Mouse (Mus musculus): ENCODE measurements around the gene Pkig.
"Not testable (repeated sequence)": the region's sequence is repeated elsewhere in the genome, so short reads cannot be mapped to it uniquely, and the experiment has no call there.

Pkig gene

GRCm38 (mm10) chr2:163642685-163643575 is 15.3 kb upstream of the Pkig start:
- in situ Hi-C loops (cut with MboI, MseI): loop anchor here in 1 of 2 experiments (5.0 kb wide), 1 partner anchor 41 kb away; the partner anchor contains the start of gene Ttpal

DNA sequence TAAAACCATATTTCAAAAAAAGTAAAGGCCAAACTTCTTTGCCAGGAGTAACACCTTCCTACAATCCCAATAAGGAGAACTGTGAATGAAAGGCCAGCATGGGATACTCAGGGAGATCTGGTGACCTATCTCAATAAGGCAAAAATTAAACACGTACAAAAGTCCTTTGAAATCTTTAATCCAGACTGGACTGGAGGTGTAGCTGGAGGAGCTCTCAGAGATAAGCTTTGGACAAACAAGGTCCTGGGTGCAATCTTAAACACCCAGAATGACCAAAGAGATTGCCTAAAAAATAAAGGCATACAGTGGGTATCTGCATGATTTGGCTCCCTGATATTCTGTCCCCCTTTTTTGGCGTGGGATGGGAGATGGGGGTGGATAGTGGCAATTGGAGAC is 14.6 kb upstream of the Pkig start:
- in situ Hi-C loops (cut with MboI, MseI): loop anchor here in 1 of 2 experiments (5.0 kb wide), 1 partner anchor 41 kb away; the partner anchor contains the start of gene Ttpal

DNA sequence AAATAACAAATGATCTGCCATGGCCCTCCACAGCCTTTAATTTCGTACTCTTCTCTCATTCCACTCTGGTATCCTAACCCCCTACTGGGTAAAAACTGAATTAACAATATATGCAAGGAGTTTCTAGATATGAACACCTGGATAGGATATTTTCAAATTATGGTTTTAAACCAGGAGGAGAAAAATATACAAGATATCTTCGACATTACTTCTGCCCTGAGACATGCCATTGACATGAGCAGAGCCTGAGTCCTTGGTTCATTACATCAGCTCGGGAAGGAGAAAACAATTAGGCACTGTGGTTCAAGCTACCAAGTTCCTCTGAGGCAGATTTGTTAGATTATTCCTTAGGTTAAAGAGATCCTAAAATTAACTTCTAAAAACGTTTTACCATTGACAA is 14.1 kb upstream of the Pkig start:
- in situ Hi-C loops (cut with MboI, MseI): loop anchor here in 1 of 2 experiments (5.0 kb wide), 1 partner anchor 42 kb away; the partner anchor contains the start of gene Ttpal

GRCm38 (mm10) chr2:163644575-163645385 is 13.4 kb upstream of the Pkig start, which contains the start of gene Serinc3:
Gene Serinc3 (minus strand): TSS chr2:163645131.
- in situ Hi-C loops (cut with MboI, MseI): loop anchor here in 1 of 2 experiments (5.0 kb wide), 1 partner anchor 42 kb away; the partner anchor contains the start of gene Ttpal

GRCm38 (mm10) chr2:163645700-163646460 is 12.3 kb upstream of the Pkig start:
- in situ Hi-C loops (cut with MboI, MseI): no loop called here

GRCm38 (mm10) chr2:163646461-163647080 is 11.6 kb upstream of the Pkig start:
- in situ Hi-C loops (cut with MboI, MseI): no loop called here

DNA sequence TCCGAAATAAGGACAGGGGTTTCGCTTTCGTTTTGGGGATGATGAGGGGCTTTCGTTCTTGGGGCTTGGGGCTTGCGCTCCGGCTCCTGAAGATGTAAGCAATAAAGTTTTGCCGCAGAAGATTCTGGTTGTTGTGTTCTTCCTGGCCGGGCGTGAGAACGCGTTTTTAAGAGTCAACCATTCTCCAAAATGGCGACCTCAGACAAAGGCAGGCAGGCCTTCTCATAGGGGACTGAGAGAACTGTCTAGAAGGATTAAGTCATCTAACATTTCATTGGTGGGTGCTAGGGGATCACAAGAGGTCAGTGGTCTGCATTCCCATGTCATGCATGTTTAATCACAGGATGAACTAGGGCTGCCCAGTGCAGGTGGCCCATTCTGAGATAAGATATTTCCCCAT is 2.5 kb upstream of the Pkig start:
- in situ Hi-C loops (cut with MboI, MseI): not testable (repeated sequence)

DNA sequence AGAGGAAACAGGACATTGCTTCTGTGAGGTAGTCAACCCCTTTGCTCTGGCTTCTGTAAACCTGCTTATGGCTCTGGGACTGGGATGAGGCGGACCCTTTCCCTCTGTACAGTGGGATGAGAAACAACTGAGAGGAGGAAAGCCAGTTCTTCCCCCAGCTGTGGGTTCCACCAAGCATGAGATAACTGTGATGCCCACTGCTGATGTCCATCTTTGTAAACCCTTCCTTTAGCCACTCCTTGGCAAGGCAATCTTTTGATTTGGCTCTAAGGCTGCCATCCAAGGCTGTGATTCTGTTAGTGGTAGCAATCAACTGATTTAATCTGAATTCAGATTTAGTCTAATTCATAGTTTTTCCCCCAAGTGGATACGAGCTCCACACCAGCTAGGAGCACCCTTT is 700 bp upstream of the Pkig start:
- in situ Hi-C loops (cut with MboI, MseI): no loop called here

GRCm38 (mm10) chr2:163658941-163659340 is 755 bp downstream of the Pkig start:
- in situ Hi-C loops (cut with MboI, MseI): no loop called here

- in situ Hi-C loops (cut with MboI, MseI): no loop called here
Observed at GRCm38 (mm10) chr2:163659431-163659830, 1.2 kb downstream of the Pkig start.

DNA sequence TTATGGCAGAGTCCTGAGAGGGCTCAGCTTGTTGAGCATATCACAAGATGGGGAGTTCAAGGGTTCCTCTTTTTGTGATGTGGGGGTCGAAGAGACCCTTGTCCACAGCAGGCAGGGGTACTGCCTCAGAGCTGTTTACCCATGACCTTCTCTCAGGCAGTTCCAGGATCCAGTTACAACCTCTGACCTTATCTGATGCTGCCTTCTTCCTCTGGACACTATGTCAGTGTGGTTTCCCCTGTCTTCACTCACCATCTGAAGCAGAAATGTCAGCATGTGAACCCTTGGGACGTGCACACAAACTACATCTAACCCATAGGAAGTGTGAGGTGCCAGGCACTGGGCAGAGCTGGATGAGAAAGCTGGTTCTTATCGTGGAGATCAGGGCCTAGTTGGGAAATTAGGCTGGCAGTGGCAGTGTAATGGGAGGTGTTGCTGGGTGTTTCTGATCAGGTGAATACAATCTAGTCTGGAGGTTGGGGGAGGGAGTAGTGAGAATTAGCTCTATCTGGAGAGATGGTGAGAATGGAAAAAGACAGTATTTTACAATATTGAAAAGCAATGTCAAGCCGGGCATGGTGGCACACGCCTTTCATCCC is 2.0 kb downstream of the Pkig start:
- in situ Hi-C loops (cut with MboI, MseI): no loop called here

GRCm38 (mm10) chr2:163661371-163661850 is 3.2 kb downstream of the Pkig start:
- in situ Hi-C loops (cut with MboI, MseI): no loop called here

DNA sequence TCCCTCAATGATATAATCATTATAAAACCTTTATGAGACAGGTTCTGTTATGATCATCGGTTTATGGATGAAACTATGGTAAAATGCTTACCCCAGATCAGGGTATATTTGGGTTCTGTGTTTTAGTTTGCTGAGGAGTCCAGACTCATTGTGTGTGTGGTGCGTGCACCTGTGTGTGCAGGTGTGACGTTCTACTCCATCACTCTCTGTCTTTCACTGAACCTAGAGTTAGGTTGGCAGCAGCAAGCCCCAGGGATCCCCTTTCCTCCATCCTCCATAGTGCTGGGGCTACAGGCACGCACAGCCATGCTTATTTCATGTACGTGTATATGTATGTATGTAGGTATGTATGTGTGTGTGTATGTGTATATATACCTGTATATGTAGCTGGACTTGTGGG is 3.9 kb downstream of the Pkig start:
- in situ Hi-C loops (cut with MboI, MseI): no loop called here

DNA sequence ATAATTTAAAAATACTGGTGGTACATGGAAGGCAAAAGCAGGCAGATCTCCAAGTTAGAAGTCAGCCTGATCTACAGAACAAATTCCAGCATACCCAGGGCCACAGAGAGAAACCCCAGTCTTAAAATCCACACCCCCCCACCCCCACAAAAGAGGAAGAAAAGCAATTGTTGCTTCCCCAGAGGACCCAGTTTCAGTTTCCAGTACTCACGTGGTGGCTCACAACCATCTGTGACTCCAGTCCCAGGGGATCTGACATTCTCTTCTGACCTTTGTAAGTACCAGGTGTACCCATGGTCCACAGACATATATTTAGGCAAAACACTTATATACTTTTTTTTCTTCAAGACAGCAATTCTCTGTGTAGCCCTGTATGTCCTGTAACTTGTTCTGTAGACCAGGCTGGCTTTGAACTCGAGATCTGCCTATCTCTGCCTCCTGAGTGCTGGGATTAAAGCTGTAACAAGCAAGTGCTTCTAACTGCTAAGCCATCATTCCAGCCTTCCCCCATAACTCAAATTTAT is 4.6 kb downstream of the Pkig start:
- in situ Hi-C loops (cut with MboI, MseI): no loop called here

GRCm38 (mm10) chr2:163663930-163664329 is 5.7 kb downstream of the Pkig start:
- in situ Hi-C loops (cut with MboI, MseI): no loop called here

GRCm38 (mm10) chr2:163667045-163667444 is 8.9 kb downstream of the Pkig start:
- in situ Hi-C loops (cut with MboI, MseI): no loop called here

GRCm38 (mm10) chr2:163670872-163671594 is 12.8 kb downstream of the Pkig start:
- in situ Hi-C loops (cut with MboI, MseI): no loop called here

DNA sequence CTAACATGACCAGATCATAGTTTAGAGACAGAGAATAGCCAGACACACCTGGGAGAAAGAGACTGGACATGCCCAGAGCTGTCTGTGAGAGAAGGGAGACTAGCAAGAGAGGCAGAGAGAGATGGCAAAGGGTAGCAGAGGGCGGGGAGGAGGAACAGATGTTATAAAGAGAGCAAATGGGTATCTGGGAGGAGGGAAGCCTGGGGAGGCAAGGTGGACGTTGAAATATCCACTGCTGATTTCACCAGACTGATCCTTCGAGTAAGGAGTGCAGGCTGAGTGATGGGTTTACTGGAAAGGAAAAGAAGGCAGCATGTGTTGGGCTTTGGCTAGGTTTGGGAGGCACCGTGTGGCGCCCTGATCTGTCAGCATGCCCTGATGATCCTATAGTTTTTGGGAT is 16.2 kb downstream of the Pkig start:
- in situ Hi-C loops (cut with MboI, MseI): no loop called here

DNA sequence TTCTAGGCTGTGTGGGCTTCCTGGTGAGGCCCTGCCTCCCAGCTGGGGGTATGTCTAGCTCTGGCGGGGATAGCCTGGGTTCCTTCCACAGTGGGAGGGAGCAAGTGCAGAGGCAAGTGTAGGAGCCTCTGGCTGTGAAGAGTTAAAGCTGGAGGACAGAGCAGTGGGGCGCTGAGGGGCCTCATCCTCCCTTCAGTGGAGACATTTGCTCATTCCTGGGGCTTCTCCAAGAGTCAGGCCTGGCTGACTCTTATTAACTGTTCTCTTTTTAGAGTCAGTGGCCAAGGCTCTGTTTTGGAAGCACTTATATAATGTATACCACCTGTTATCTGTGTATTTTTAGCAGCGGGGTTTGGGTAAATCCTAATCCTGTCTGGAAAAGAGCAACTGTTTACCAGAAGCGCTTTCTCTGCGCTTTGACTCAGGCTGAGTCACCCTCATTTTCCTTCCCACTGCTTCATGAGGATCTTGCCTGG is 17.0 kb downstream of the Pkig start:
- in situ Hi-C loops (cut with MboI, MseI): no loop called here

All from T-helper 17 cell (primary cell).